Mouse (Mus musculus): ENCODE results near the gene Gak.

The Gak gene

GRCm38 (mm10) chr5:108581361-108581891 lies 48.1 kb downstream of the Gak start:
- no peak for DNase-seq

- DNase-seq, result no peak
These were observed 56.5 kb downstream of the Gak start for GRCm38 (mm10) chr5:108573054-108573453.

GRCm38 (mm10) chr5:108570991-108571390 lies 58.6 kb downstream of the Gak start:
- DNase-seq, result no peak

GRCm38 (mm10) chr5:108567104-108567503 lies 62.5 kb downstream of the Gak start:
- DNase-seq, result no peak

GRCm38 (mm10) chr5:108566523-108566922 lies 63.0 kb downstream of the Gak start:
- no peak for DNase-seq

- no peak for DNase-seq
These were observed 64.2 kb downstream of the Gak start for GRCm38 (mm10) chr5:108565381-108565780.

GRCm38 (mm10) chr5:108564346-108564745 lies 65.2 kb downstream of the Gak start:
- DNase-seq, result no peak

GRCm38 (mm10) chr5:108562483-108562882 lies 67.1 kb downstream of the Gak start:
- no peak for DNase-seq

- no peak for DNase-seq
These were observed 72.6 kb downstream of the Gak start for GRCm38 (mm10) chr5:108556986-108557385.

GRCm38 (mm10) chr5:108554041-108554440 lies 75.5 kb downstream of the Gak start:
- no peak for DNase-seq

GRCm38 (mm10) chr5:108550207-108550594 lies 79.4 kb downstream of the Gak start:
- DNase-seq, result no peak

GRCm38 (mm10) chr5:108549489-108550206 lies 79.9 kb downstream of the Gak start, which contains the start of gene Cplx1:
Gene Cplx1, minus strand, starts transcription at chr5:108550024.
- DNase-seq, result peak; percentile 90

GRCm38 (mm10) chr5:108549137-108549488 lies 80.4 kb downstream of the Gak start:
- no peak for DNase-seq

- no peak for DNase-seq
These were observed 81.9 kb downstream of the Gak start for GRCm38 (mm10) chr5:108547636-108548035.

- no peak for DNase-seq
These were observed 85.9 kb downstream of the Gak start for GRCm38 (mm10) chr5:108543516-108544291.

- no peak for DNase-seq
These were observed 95.4 kb downstream of the Gak start for GRCm38 (mm10) chr5:108534188-108534587.

GRCm38 (mm10) chr5:108522597-108522996 lies 107.0 kb downstream of the Gak start:
- DNase-seq, result no peak

GRCm38 (mm10) chr5:108521896-108522295 lies 107.7 kb downstream of the Gak start:
- DNase-seq, result no peak

- DNase-seq, result no peak
These were observed 108.5 kb downstream of the Gak start for GRCm38 (mm10) chr5:108521016-108521415.

- no peak for DNase-seq
These were observed 109.4 kb downstream of the Gak start for GRCm38 (mm10) chr5:108520153-108520552.

Measured in kidney, postnatal 4 days (tissue).